Mouse (Mus musculus): Measurements from ENCODE around the gene Gtf2a2. TPM values are rescaled to one million over a fixed set of nuclear protein-coding genes. Genes with fewer than 3 reads are reported as not detected.

Gene Gtf2a2
- polyA plus RNA-seq, 1 experiment from 2014 or later, result 151 TPM

DNA sequence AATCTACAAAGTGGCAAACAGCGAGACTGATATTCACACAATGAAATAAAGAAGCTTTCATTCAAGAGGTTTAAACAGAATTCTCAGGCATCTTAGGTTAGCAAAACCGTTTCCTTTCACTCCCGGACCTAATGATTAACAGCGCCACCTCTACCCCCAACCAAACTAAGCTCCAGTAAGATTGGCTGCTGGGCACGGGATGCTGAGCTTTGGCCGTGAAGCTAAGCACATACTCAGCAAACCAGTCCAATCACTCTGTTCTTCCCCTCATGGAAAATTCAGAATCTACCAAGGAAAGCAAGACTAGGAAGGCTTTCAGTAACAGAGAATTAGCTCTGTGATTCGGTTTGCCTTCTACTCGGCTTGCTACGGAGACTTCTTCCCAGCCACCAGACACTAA is 20.7 kb downstream of the Gtf2a2 start:
- H3K27ac ChIP-seq (ENCODE audit: low read length), result no peak overlapping the region

DNA sequence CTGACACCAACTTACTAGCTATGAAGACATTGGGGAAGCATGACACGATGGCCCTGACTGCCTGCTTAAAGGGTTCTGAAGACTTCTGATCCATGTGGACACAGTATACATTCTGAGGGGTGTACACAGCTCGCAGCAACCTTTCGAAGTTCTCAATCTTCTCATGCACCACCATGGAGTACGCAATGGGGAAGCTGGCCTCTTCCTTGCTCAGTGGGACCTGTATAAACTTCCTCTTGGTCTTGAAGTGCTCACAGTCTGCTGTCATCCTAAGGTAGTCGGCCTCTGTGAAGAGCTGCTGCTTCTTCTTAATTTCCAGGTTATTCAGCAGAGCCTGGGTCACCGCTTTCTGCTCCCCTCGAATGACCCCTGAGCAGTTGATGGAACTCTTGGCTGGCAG is 22.4 kb downstream of the Gtf2a2 start:
- no peak overlapping the region for H3K27ac ChIP-seq (ENCODE audit: low read length)
- H3K36me3 ChIP-seq (ENCODE audit: control insufficient read depth, insufficient read depth, low read length), result no peaks in the 10 kb centered on the region
- ATAC-seq, result no peak
- no peak overlapping the region for H3K4me3 ChIP-seq (ENCODE audit: low read length)
- no peak overlapping the region for H3K9ac ChIP-seq (ENCODE audit: low read depth, low read length)
- H3K4me1 ChIP-seq (ENCODE audit: control insufficient read depth, insufficient read depth, low read length), result no peaks in the 10 kb centered on the region
- H3K9me3 ChIP-seq (ENCODE audit: control insufficient read depth, low read length), result no peaks in the 10 kb centered on the region
- no peaks in the 10 kb centered on the region for H3K27me3 ChIP-seq (replicated peaks; ENCODE audit: control insufficient read depth, insufficient read depth, low read length)
- WGBS, result 88% methylated on average over 7 of the region's 7 CpGs
- no peak overlapping the region for H3K4me2 ChIP-seq (ENCODE audit: low read depth, low read length)

More for the DNA sequence above, 20.7 kb downstream of the Gtf2a2 start:
- no peak for ATAC-seq
- 51% methylated on average over 9 of the region's 9 CpGs for WGBS
- H3K9me3 ChIP-seq (ENCODE audit: control insufficient read depth, low read length), result no peaks in the 10 kb centered on the region
- H3K9ac ChIP-seq (ENCODE audit: low read depth, low read length), result no peak overlapping the region
- H3K4me1 ChIP-seq (ENCODE audit: control insufficient read depth, insufficient read depth, low read length), result no peaks in the 10 kb centered on the region
- no peak overlapping the region for H3K4me2 ChIP-seq (ENCODE audit: low read depth, low read length)
- H3K4me3 ChIP-seq (ENCODE audit: low read length), result peak overlapping the region; percentile 13
- H3K36me3 ChIP-seq (ENCODE audit: control insufficient read depth, insufficient read depth, low read length), result no peaks in the 10 kb centered on the region
- H3K27me3 ChIP-seq (replicated peaks; ENCODE audit: control insufficient read depth, insufficient read depth, low read length), result no peaks in the 10 kb centered on the region

DNA sequence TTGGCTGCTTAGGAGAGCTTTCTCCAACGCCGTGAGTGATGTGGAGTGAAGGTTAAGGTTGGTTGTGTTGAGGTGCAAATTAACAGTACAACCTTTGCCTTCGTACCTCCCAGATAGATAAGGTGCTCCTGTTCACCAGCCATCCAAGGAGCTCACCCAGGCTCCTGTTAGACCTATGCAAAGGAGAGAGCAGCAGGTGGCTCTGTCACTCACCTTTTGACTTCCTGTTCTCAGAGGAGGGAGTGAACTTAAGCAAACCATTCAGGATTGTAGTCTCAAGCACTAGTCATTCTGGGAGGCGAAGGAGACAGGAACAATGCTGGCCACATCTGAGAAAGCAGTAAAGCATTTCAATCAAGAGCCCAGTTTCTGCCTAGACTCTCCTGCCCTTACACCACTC is 24.3 kb downstream of the Gtf2a2 start:
- H3K4me2 ChIP-seq (ENCODE audit: low read depth, low read length), result no peak overlapping the region
- peak; percentile 87 for ATAC-seq
- no peak overlapping the region for H3K4me3 ChIP-seq (ENCODE audit: low read length)
- no peaks in the 10 kb centered on the region for H3K4me1 ChIP-seq (ENCODE audit: control insufficient read depth, insufficient read depth, low read length)
- H3K27ac ChIP-seq (ENCODE audit: low read length), result no peak overlapping the region
- H3K9me3 ChIP-seq (ENCODE audit: control insufficient read depth, low read length), result no peaks in the 10 kb centered on the region
- WGBS, result 55% methylated on average over 4 of the region's 4 CpGs
- no peak overlapping the region for H3K9ac ChIP-seq (ENCODE audit: low read depth, low read length)
- H3K27me3 ChIP-seq (replicated peaks; ENCODE audit: control insufficient read depth, insufficient read depth, low read length), result no peaks in the 10 kb centered on the region
- H3K36me3 ChIP-seq (ENCODE audit: control insufficient read depth, insufficient read depth, low read length), result no peaks in the 10 kb centered on the region

DNA sequence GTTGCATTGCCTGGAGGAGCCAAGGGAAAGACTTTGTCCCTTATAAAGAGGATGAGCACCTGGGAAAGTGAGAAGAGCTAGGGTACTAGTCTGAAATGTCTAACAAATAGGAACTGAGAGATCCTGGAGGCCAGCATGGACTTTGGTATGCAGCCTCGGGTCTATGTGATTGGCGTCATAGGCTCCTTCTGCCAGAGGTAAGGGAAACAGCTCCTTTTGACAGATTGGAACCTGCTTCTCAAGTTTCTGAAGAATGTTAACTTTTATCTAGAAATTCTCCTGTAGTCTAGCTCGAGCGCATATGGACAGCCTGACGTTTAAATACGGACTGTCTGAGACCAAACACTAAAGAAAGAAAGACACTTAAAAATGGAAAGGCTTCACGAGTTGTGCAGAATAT is 25.6 kb downstream of the Gtf2a2 start, which contains the start of gene Gcnt3:
Gene Gcnt3 (minus strand): TSS at position 101 of the 400 bp plus-strand sequence.
- Histone ChIP-seq H3K4me2 (ENCODE audit: low read depth, low read length) (no peak within 1 kb of the TSS), H3K4me3 (ENCODE audit: low read length) (no peak within 1 kb of the TSS), H3K27me3 (replicated peaks; ENCODE audit: control insufficient read depth, insufficient read depth, low read length) (no peaks in the 10 kb centered on the region), H3K9ac (ENCODE audit: low read depth, low read length) (no peak within 1 kb of the TSS), H3K36me3 (ENCODE audit: control insufficient read depth, insufficient read depth, low read length) (no peaks in the 10 kb centered on the region), H3K4me1 (ENCODE audit: control insufficient read depth, insufficient read depth, low read length) (no peaks in the 10 kb centered on the region), H3K27ac (ENCODE audit: low read length) (no peak within 1 kb of the TSS), H3K9me3 (ENCODE audit: control insufficient read depth, low read length) (no peaks in the 10 kb centered on the region)
- 72% methylated on average over 7 of the region's 7 CpGs for WGBS
- no peak for ATAC-seq

DNA sequence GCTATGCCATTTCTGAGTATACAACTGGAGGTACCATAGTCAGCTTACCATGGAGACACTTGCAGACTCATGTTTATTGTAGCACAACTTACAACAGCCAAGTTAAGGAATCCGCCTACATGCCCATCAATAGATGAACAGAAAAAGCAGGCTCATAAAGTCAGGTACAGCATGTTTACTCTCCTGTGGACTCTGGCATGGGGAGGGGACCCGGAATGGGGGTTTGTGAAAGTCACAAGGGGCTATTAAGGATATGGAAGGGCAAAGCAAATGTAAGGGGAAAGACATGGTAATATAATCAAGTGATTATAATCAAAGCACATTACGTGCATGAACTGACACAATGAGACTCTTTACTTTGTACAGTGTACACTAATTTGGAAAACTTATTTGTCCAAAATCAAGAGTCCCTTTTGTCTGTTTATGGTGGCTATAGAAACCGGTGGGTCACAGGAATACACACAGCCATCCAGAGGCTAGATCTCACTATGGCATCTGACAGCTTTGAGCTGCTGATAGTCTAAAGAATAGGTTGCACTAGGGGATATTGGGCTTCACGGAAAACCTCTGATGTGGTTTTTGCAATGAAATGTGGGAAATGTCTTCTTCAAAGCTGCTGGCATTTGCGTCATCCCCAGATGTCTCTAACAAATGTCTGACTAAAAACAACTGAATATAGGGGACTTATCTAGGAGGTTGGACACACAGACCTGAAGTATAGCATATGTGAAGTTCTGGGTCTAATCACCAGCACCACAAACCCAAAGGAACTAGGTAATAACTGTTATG is 27.4 kb downstream of the Gtf2a2 start:
- Histone ChIP-seq H3K9me3 (ENCODE audit: control insufficient read depth, low read length) (no peaks in the 10 kb centered on the region), H3K36me3 (ENCODE audit: control insufficient read depth, insufficient read depth, low read length) (no peaks in the 10 kb centered on the region), H3K4me1 (ENCODE audit: control insufficient read depth, insufficient read depth, low read length) (peaks cover 6% of the 10 kb centered on the region; the same call in 1 of the 2 replicates), H3K4me3 (ENCODE audit: low read length) (no peak overlapping the region), H3K4me2 (ENCODE audit: low read depth, low read length) (no peak overlapping the region), H3K27me3 (replicated peaks; ENCODE audit: control insufficient read depth, insufficient read depth, low read length) (no peaks in the 10 kb centered on the region), H3K27ac (ENCODE audit: low read length) (0 out of 2 replicates have a peak overlapping the region, but pooled peaks have one; percentile 4), H3K9ac (ENCODE audit: low read depth, low read length) (no peak overlapping the region)
- WGBS, result 68% methylated on average over 6 of the region's 6 CpGs
- ATAC-seq, result peak; percentile 52

DNA sequence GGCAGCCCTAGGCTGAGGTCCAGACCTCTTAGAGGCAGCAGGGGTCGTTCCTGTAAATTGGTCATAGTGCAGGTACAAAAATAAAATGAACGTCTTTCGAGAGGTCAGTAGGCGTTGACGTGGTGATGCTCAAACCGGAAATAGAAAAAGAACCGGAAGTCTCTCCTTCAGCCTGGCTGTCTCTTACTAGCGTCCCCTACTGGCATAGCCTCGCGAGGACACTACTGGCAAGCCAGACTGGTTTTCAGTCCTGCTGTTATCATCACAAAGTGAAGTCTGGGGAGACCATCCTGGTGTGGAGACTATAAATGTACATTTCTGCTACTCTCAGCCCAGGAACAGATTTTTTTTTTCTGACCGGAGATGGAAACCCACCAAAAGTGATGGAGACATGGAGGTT is 28.2 kb downstream of the Gtf2a2 start:
- no peak for ATAC-seq
- Histone ChIP-seq H3K4me3 (ENCODE audit: low read length) (no peak overlapping the region), H3K4me1 (ENCODE audit: control insufficient read depth, insufficient read depth, low read length) (peaks cover 9% of the 10 kb centered on the region; the same call in 1 of the 2 replicates), H3K27ac (ENCODE audit: low read length) (no peak overlapping the region), H3K4me2 (ENCODE audit: low read depth, low read length) (no peak overlapping the region), H3K36me3 (ENCODE audit: control insufficient read depth, insufficient read depth, low read length) (no peaks in the 10 kb centered on the region), H3K27me3 (replicated peaks; ENCODE audit: control insufficient read depth, insufficient read depth, low read length) (no peaks in the 10 kb centered on the region), H3K9me3 (ENCODE audit: control insufficient read depth, low read length) (no peaks in the 10 kb centered on the region), H3K9ac (ENCODE audit: low read depth, low read length) (no peak overlapping the region)
- WGBS, result 82% methylated on average over 11 of the region's 11 CpGs

DNA sequence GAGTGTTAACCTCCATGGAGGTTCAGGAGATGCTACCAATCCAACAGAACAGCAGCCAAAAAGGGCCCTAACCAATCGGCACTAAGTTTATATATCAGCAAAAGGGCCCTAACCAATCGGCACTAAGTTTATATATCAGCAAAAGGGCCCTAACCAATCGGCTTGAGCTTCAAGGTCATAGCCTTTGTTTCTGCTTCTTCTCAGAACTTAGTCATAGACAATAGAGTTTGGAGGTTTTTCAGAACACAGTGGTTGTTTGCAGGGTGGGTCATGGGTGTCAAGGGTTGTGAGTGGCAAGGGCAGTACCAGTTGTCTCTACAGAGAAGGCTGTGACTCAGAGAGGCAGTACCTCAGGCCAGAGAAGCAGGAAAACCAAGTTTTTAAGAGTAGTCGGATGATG is 29.8 kb downstream of the Gtf2a2 start:
- H3K9me3 ChIP-seq (ENCODE audit: control insufficient read depth, low read length), result no peaks in the 10 kb centered on the region
- no peaks in the 10 kb centered on the region for H3K36me3 ChIP-seq (ENCODE audit: control insufficient read depth, insufficient read depth, low read length)
- WGBS, result 86% methylated on average over 4 of the region's 4 CpGs
- no peaks in the 10 kb centered on the region for H3K27me3 ChIP-seq (replicated peaks; ENCODE audit: control insufficient read depth, insufficient read depth, low read length)
- H3K4me1 ChIP-seq (ENCODE audit: control insufficient read depth, insufficient read depth, low read length), result peaks cover 13% of the 10 kb centered on the region; the same call in 1 of the 2 replicates
- no peak overlapping the region for H3K27ac ChIP-seq (ENCODE audit: low read length)
- no peak overlapping the region for H3K4me3 ChIP-seq (ENCODE audit: low read length)
- ATAC-seq, result no peak
- H3K9ac ChIP-seq (ENCODE audit: low read depth, low read length), result no peak overlapping the region
- no peak overlapping the region for H3K4me2 ChIP-seq (ENCODE audit: low read depth, low read length)

DNA sequence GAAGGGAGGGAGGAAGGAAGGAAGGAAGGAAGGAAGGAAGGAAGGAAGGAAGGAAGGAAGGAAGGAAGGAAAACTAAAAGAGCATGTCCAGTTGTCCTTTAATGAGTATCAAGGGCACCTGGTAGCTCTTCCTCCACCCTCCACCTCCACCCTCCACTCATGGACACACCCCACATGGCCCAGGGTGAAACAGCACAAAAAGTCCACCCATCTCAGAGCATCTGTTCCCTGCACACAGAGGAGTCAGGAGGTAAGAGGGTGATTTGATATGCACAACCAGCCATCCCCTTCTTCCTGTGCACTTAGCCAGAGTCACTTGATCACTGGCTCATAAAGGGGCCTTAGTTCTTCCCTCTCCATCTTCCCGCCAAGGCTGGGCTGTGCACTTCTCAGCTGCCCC is 30.6 kb downstream of the Gtf2a2 start:
- H3K9ac ChIP-seq (ENCODE audit: low read depth, low read length), result no peak overlapping the region
- 64% methylated on average over 1 of the region's 1 CpGs for WGBS
- no peak overlapping the region for H3K27ac ChIP-seq (ENCODE audit: low read length)
- no peak for ATAC-seq
- no peaks in the 10 kb centered on the region for H3K9me3 ChIP-seq (ENCODE audit: control insufficient read depth, low read length)
- no peaks in the 10 kb centered on the region for H3K27me3 ChIP-seq (replicated peaks; ENCODE audit: control insufficient read depth, insufficient read depth, low read length)
- no peak overlapping the region for H3K4me2 ChIP-seq (ENCODE audit: low read depth, low read length)
- H3K36me3 ChIP-seq (ENCODE audit: control insufficient read depth, insufficient read depth, low read length), result no peaks in the 10 kb centered on the region
- H3K4me1 ChIP-seq (ENCODE audit: control insufficient read depth, insufficient read depth, low read length), result peaks cover 20% of the 10 kb centered on the region
- H3K4me3 ChIP-seq (ENCODE audit: low read length), result no peak overlapping the region

DNA sequence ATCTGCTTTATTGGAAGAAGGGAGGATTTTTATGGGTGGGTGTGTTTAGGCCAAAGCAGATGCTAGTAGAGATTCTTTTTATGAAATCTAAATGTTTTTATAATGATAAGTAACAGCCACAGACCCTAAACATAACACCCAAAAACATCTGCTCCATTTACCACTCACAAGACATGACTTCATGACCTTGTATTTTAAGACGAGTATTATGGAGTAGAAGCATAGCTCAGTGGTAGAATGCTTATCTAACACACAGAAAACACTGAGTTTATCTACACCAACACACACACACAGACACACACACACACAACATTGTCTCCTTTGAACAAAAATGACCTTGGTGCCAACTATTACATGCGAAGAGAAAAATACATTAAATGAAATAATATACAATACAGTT is 32.5 kb downstream of the Gtf2a2 start:
- no peak overlapping the region for H3K9ac ChIP-seq (ENCODE audit: low read depth, low read length)
- ATAC-seq, result no peak
- no peak overlapping the region for H3K4me2 ChIP-seq (ENCODE audit: low read depth, low read length)
- no peaks in the 10 kb centered on the region for H3K9me3 ChIP-seq (ENCODE audit: control insufficient read depth, low read length)
- H3K36me3 ChIP-seq (ENCODE audit: control insufficient read depth, insufficient read depth, low read length), result no peaks in the 10 kb centered on the region
- 61% methylated on average over 2 of the region's 2 CpGs for WGBS
- no peak overlapping the region for H3K27ac ChIP-seq (ENCODE audit: low read length)
- H3K27me3 ChIP-seq (replicated peaks; ENCODE audit: control insufficient read depth, insufficient read depth, low read length), result no peaks in the 10 kb centered on the region
- H3K4me3 ChIP-seq (ENCODE audit: low read length), result no peak overlapping the region
- H3K4me1 ChIP-seq (ENCODE audit: control insufficient read depth, insufficient read depth, low read length), result peaks cover 37% of the 10 kb centered on the region

DNA sequence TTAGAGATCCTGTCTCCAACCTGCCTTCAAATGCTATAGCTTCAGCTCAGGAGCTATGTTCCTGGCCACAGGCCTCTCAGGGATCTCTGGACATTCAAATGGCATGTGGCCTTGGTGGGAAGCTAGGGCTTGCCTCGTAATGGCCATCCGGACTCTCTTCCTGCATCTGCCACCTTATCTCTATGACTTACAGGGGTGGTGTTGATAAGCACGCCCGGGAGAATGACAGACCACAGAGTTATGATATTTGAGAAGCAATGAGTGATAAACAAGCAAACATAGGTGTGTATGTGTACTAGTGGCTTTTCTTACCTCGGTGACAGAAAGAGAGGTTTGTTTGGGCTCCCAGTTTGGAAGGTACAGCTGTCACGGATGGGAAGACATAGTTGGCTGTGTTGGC is 33.9 kb downstream of the Gtf2a2 start:
- H3K27ac ChIP-seq (ENCODE audit: low read length), result no peak overlapping the region
- WGBS, result 59% methylated on average over 6 of the region's 6 CpGs
- H3K4me2 ChIP-seq (ENCODE audit: low read depth, low read length), result no peak overlapping the region
- H3K36me3 ChIP-seq (ENCODE audit: control insufficient read depth, insufficient read depth, low read length), result no peaks in the 10 kb centered on the region
- no peak overlapping the region for H3K9ac ChIP-seq (ENCODE audit: low read depth, low read length)
- H3K4me1 ChIP-seq (ENCODE audit: control insufficient read depth, insufficient read depth, low read length), result peaks cover 39% of the 10 kb centered on the region
- H3K4me3 ChIP-seq (ENCODE audit: low read length), result no peak overlapping the region
- no peak for ATAC-seq
- no peaks in the 10 kb centered on the region for H3K27me3 ChIP-seq (replicated peaks; ENCODE audit: control insufficient read depth, insufficient read depth, low read length)
- H3K9me3 ChIP-seq (ENCODE audit: control insufficient read depth, low read length), result no peaks in the 10 kb centered on the region
